Comparison of ENCODE assay signal across 9 mouse cellular contexts in genomic region chr1:190695589-190695988, GRCm38 (mm10).
DNase-seq lines count a peak whose midpoint lies in the region; ATAC-seq and TF ChIP-seq lines count a peak whose summit lies in the region.
"Had no signal": no experiment of that assay in that cellular context is flagged by ENCODE, and none has a peak within 500 bp of the region (broad histone marks: within the 10 kb centered on the region; RNA-seq: fewer than 3 reads in every experiment).

No protein-coding gene starts in this region.

- peak; percentile 70 for TF ChIP-seq CTCF in lung, embryonic 14.5 days (IDR thresholded peaks at IDR 0.05; ENCODE audit: low read depth)

- no peak overlapping the region for H3K4me3 ChIP-seq in forebrain, embryonic 10.5 days
- no peak overlapping the region for H3K4me3 ChIP-seq in forebrain, embryonic 15.5 days
- no peak overlapping the region for H3K4me3 ChIP-seq in neural tube, embryonic 15.5 days (replicated peaks)
- H3K4me3 ChIP-seq in lung, embryonic 14.5 days (ENCODE audit: low read depth, low read length) = no peak overlapping the region
- H3K4me3 ChIP-seq: megakaryocyte, embryonic 14.5 days had no signal

- no peaks in the 10 kb centered on the region for H3K36me3 ChIP-seq in forebrain, embryonic 10.5 days (replicated peaks)
- H3K36me3 ChIP-seq in forebrain, embryonic 15.5 days = no peaks in the 10 kb centered on the region
- no peaks in the 10 kb centered on the region for H3K36me3 ChIP-seq in neural tube, embryonic 15.5 days
- H3K36me3 ChIP-seq in lung, embryonic 14.5 days (ENCODE audit: insufficient read depth) = no peaks in the 10 kb centered on the region

- peaks cover 3% of the 10 kb centered on the region; the same call in 1 of the 2 replicates for H3K4me1 ChIP-seq in forebrain, embryonic 10.5 days
- peaks cover 5% of the 10 kb centered on the region for H3K4me1 ChIP-seq in forebrain, embryonic 15.5 days
- H3K4me1 ChIP-seq in neural tube, embryonic 15.5 days = peaks cover 13% of the 10 kb centered on the region
- H3K4me1 ChIP-seq in lung, embryonic 14.5 days (ENCODE audit: insufficient read depth) = no peaks in the 10 kb centered on the region
- H3K4me1 ChIP-seq: megakaryocyte, embryonic 14.5 days had no signal

- H3K27me3 ChIP-seq in forebrain, embryonic 10.5 days (ENCODE audit: poor library complexity, severe bottlenecking) = no peaks in the 10 kb centered on the region
- no peaks in the 10 kb centered on the region for H3K27me3 ChIP-seq in forebrain, embryonic 15.5 days
- H3K27me3 ChIP-seq in neural tube, embryonic 15.5 days (replicated peaks) = 0 out of 2 replicates have a peak, but pooled peaks cover 2% of the 10 kb centered on the region
- no peaks in the 10 kb centered on the region for H3K27me3 ChIP-seq in lung, embryonic 14.5 days (ENCODE audit: insufficient read depth, low read length)
- H3K27me3 ChIP-seq: megakaryocyte, embryonic 14.5 days had no signal

- DNase-seq in forebrain, embryonic 10.5 days (ENCODE audit: extremely low spot score, low spot score) = peak; percentile 38
- peak; percentile 42 for DNase-seq in neural tube, embryonic 10.5 days (ENCODE audit: extremely low spot score, low spot score)
- peak; percentile 32 to 74 for DNase-seq in cerebellum, postnatal 25 days
- peak; percentile 7 to 55 for DNase-seq in kidney, adult 8-10 months
- DNase-seq in lung, embryonic 14.5 days = peak; percentile 81
- DNase-seq in telencephalon, adult 2 months (ENCODE audit: low read depth, low spot score) = peak; percentile 29

- no peak overlapping the region for H3K4me2 ChIP-seq in forebrain, embryonic 15.5 days (replicated peaks)
- no peak overlapping the region for H3K4me2 ChIP-seq in neural tube, embryonic 15.5 days
- H3K4me2 ChIP-seq in lung, embryonic 14.5 days = no peak overlapping the region

- no peak overlapping the region for H3K9ac ChIP-seq in forebrain, embryonic 15.5 days (replicated peaks)
- H3K9ac ChIP-seq in neural tube, embryonic 15.5 days (replicated peaks) = no peak overlapping the region
- no peak overlapping the region for H3K9ac ChIP-seq in lung, embryonic 14.5 days

- no peak overlapping the region for H3K27ac ChIP-seq in forebrain, embryonic 10.5 days
- no peak overlapping the region for H3K27ac ChIP-seq in forebrain, embryonic 15.5 days (replicated peaks)
- no peak overlapping the region for H3K27ac ChIP-seq in neural tube, embryonic 15.5 days (replicated peaks)
- no peak overlapping the region for H3K27ac ChIP-seq in lung, embryonic 14.5 days (ENCODE audit: low read depth)

- WGBS in forebrain, embryonic 10.5 days = 69% methylated on average over 11 of the region's 11 CpGs
- 69% methylated on average over 11 of the region's 11 CpGs for WGBS in forebrain, embryonic 15.5 days
- WGBS in neural tube, embryonic 15.5 days = 71% methylated on average over 11 of the region's 11 CpGs
- 68% methylated on average over 11 of the region's 11 CpGs for WGBS in lung, embryonic 14.5 days

- no peaks in the 10 kb centered on the region; the same call in 1 of the 2 replicates for H3K9me3 ChIP-seq in forebrain, embryonic 10.5 days
- H3K9me3 ChIP-seq in forebrain, embryonic 15.5 days = no peaks in the 10 kb centered on the region
- no peaks in the 10 kb centered on the region for H3K9me3 ChIP-seq in neural tube, embryonic 15.5 days (replicated peaks)
- H3K9me3 ChIP-seq in lung, embryonic 14.5 days (ENCODE audit: low read depth, low read length) = no peaks in the 10 kb centered on the region

- ATAC-seq in forebrain, embryonic 15.5 days (replicated peaks) = no peak
- ATAC-seq in neural tube, embryonic 15.5 days (ENCODE audit: low FRiP score) = no peak
- no peak for ATAC-seq in lung, embryonic 14.5 days (ENCODE audit: insufficient read depth)

Comparison
In these comparisons a context has a peak if more than half of its experiments do, and no peak if none do; other contexts are left out.
1. DNase-seq: peak in every context shown above with its lines; median percentile 81 in lung, embryonic 14.5 days; 53 in cerebellum, postnatal 25 days; 42 in neural tube, embryonic 10.5 days; 38 in forebrain, embryonic 10.5 days; 31 in kidney, adult 8-10 months; 29 in telencephalon, adult 2 months.